Mouse (Mus musculus) intestine, embryonic 16.5 days (tissue): ENCODE measurements around the gene Gtf2h1. TPM values are rescaled to one million over a fixed set of nuclear protein-coding genes. Genes with fewer than 3 reads are reported as not detected.
"Not testable (repeated sequence)": the region's sequence is repeated elsewhere in the genome, so short reads cannot be mapped to it uniquely, and the experiment has no call there.

Experiments
- ATAC-seq: fragments of 200-750 bp; cut with Nextera tagmentation; 2 replicates; pipeline ENCODE4 v1.8.0; 2017; ENCODE audit warnings: moderate TSS enrichment, moderate library complexity
- H3K27ac ChIP-seq: fragments of 300-500 bp; sonication (generic); 2 replicates; pipeline ENCODE4 v1.5.1; 2014; ENCODE audit warnings: mild to moderate bottlenecking, low read length
- H3K27me3 ChIP-seq: fragments of 300-500 bp; sonication (generic); replicated peaks from 2 replicates; pipeline ENCODE4 v1.6.1; 2014; ENCODE audit warnings: low read length, control low read depth, mixed read lengths; ENCODE audit not compliant: control insufficient read depth, insufficient read depth
- H3K36me3 ChIP-seq: fragments of 300-500 bp; sonication (generic); 2 replicates; pipeline ENCODE4 v1.6.1; 2014; ENCODE audit warnings: low read length, control low read depth; ENCODE audit not compliant: control insufficient read depth, insufficient read depth
- H3K4me1 ChIP-seq: fragments of 300-500 bp; sonication (generic); 2 replicates; pipeline ENCODE4 v1.6.1; 2014; ENCODE audit warnings: low read length, control low read depth, mixed read lengths; ENCODE audit not compliant: control insufficient read depth, insufficient read depth
- H3K4me2 ChIP-seq: fragments of 300-500 bp; sonication (generic); 2 replicates; pipeline ENCODE4 v1.6.1; 2014; ENCODE audit warnings: low read depth, low read length, control low read depth
- H3K4me3 ChIP-seq: fragments of 300-500 bp; sonication (generic); 2 replicates; pipeline ENCODE4 v1.5.1; 2014; ENCODE audit warnings: mild to moderate bottlenecking, low read length
- H3K9ac ChIP-seq: fragments of 300-500 bp; sonication (generic); 2 replicates; pipeline ENCODE4 v1.6.1; 2014; ENCODE audit warnings: low read depth, low read length
- H3K9me3 ChIP-seq: fragments of 300-500 bp; sonication (generic); 2 replicates; pipeline ENCODE4 v1.6.1; 2016; ENCODE audit warnings: low read length, control low read depth; ENCODE audit not compliant: control insufficient read depth
- WGBS: fragments of 180-500 bp; shearing (Covaris S2); extraction: QIAGEN DNeasy Blood & Tissue Kit; methylation state at CpG from one replicate; pipeline ENCODE4 v1.1.7; 2014; 5-methylcytosine and 5-hydroxymethylcytosine counted together
- polyA plus RNA-seq: library from polyadenylated mRNA; unstranded; fragments of >200 nt; fragmentation: Nextera tagmentation; extraction: Ambion mirVana; gene quantifications from 2 replicates; pipeline ENCODE4 v1.2.1, GENCODE M21; 2015

Gtf2h1 gene
- polyA plus RNA-seq, 1 experiment from 2014 or later: 78.5 TPM

GRCm38 (mm10) chr7:46827046-46827802, 31.3 kb downstream of the Gtf2h1 start:
- H3K4me2 ChIP-seq: no peak overlapping the region
- H3K27ac ChIP-seq: peak overlapping the region; percentile 28; the same call in 1 of the 2 replicates
- no peaks in the 10 kb centered on the region for H3K9me3 ChIP-seq
- 0 out of 2 replicates have a peak, but pooled peaks have one; percentile 21 for ATAC-seq
- no peak overlapping the region for H3K4me3 ChIP-seq
- H3K9ac ChIP-seq: 0 out of 2 replicates have a peak overlapping the region, but pooled peaks have one; percentile 16
- H3K27me3 ChIP-seq: no peaks in the 10 kb centered on the region
- H3K36me3 ChIP-seq: peaks cover 3% of the 10 kb centered on the region; the same call in 1 of the 2 replicates
- H3K4me1 ChIP-seq: peaks cover 21% of the 10 kb centered on the region
- 54% methylated on average over 20 of the region's 20 CpGs for WGBS

DNA sequence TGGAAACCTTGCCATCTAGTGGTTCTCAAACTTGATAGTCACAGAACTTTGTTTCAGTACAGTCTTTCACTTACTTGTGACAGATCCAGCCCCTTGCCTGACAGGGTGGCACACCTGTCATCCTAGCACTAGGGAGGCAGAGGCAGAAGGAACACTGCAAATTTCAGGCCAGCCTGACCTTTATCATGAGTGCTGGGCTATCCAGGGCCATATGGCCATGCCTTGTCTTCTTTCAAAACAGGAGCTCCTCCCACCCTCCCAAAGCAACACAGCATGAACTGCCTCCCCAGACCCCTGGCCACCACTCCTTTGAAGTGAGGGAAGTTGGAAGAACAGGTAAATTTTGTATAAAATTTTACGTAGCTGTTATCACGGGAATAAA, 31.9 kb downstream of the Gtf2h1 start:
- Histone ChIP-seq H3K27ac (no peak overlapping the region), H3K27me3 (no peaks in the 10 kb centered on the region), H3K36me3 (peaks cover under 1% of the 10 kb centered on the region; the same call in 1 of the 2 replicates), H3K4me2 (no peak overlapping the region), H3K4me3 (no peak overlapping the region), H3K9me3 (no peaks in the 10 kb centered on the region), H3K4me1 (peaks cover 21% of the 10 kb centered on the region), H3K9ac (0 out of 2 replicates have a peak overlapping the region, but pooled peaks have one; percentile 16)
- WGBS: 82% methylated on average over 2 of the region's 2 CpGs
- ATAC-seq: no peak

DNA sequence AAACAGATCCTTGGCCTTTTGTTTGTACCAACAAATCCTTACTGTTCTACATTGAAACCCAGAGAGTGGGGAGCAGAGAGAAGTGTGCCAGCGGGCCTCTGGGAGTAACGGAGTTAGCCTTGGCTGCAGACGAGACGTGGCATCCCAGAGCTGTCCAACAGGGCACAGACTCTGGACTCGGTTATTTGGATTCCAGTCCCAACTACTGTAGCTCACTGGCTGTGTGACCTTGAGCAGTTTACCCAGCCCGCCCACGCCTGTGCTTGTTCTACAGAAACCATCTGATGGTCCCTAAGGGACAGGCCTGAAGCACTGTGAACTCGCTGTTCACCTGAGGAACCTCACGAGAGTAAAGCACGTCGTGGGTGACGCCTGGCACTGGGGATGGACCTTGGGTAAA, 34.0 kb downstream of the Gtf2h1 start:
- peak; percentile 7; the same call in 1 of the 2 replicates for ATAC-seq
- H3K9ac ChIP-seq: no peak overlapping the region
- no peaks in the 10 kb centered on the region for H3K27me3 ChIP-seq
- no peaks in the 10 kb centered on the region for H3K36me3 ChIP-seq
- H3K4me3 ChIP-seq: no peak overlapping the region
- 77% methylated on average over 12 of the region's 12 CpGs for WGBS
- no peak overlapping the region for H3K4me2 ChIP-seq
- peak overlapping the region; percentile 75 for H3K27ac ChIP-seq
- H3K9me3 ChIP-seq: no peaks in the 10 kb centered on the region
- peaks cover 31% of the 10 kb centered on the region for H3K4me1 ChIP-seq

DNA sequence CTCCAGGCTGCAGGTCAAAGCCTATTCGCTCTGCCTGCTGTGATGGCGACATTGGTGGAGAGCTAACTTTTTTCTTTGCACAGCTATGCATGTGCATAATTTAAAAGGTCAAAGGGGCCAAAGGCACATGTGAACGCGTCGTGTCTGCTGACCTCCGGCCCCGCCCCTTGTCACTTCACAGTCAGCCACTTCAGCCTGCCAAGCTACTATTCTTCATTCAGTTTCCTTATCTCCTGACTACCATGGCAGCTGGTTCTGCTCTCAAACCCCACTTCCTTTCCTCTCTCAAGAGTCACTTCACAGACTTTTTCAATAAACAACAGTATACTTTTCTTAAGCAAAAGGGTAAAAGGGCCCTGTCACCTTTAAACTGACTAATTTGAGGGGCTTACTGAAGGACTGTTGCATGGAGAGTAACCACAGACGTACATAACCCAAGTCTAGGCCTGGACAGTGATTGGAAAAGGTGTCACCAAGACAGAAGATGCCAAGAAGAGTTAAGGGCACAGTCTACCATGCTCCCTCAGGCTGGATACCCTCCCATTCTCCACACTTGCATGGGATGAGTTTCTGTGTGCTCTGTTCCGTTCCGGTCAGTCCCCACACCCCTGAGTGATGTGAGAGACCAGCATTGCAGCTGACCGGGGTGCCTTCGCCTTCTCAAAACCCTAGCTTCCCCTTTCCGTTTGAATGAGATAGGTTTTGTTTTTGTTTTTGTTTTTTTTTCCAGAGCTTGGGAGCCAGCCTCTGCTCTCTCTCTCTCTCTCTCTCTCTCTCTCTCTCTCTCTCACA, 35.1 kb downstream of the Gtf2h1 start:
- no peaks in the 10 kb centered on the region for H3K36me3 ChIP-seq
- peak overlapping the region; percentile 75 for H3K27ac ChIP-seq
- no peak overlapping the region for H3K4me3 ChIP-seq
- 59% methylated on average over 13 of the region's 13 CpGs for WGBS
- no peaks in the 10 kb centered on the region for H3K9me3 ChIP-seq
- H3K27me3 ChIP-seq: no peaks in the 10 kb centered on the region
- H3K4me1 ChIP-seq: peaks cover 38% of the 10 kb centered on the region
- ATAC-seq: peak; percentile 11; the same call in 1 of the 2 replicates
- no peak overlapping the region for H3K4me2 ChIP-seq
- no peak overlapping the region for H3K9ac ChIP-seq

DNA sequence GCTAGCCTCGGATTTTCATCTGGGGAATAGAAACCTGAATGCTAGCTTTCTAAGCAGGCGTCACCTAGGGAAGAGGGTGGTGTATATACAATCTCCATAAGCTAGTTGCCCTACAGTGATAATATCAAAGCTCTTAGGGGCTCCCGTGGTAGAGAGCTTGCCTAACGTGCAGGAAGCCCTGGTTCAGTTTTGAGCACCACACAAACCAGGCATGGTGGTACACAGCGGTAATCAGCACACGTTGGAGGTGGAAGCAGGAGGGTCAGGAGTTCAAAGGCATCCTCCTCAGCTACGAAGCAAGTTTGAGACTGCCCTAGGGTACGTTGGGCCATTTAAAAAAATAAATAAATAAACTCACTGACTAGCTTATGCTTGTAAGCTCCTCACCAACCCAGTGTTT, 35.8 kb downstream of the Gtf2h1 start:
- H3K27ac ChIP-seq: no peak overlapping the region
- no peak for ATAC-seq
- 80% methylated on average over 8 of the region's 8 CpGs for WGBS
- H3K36me3 ChIP-seq: no peaks in the 10 kb centered on the region
- no peaks in the 10 kb centered on the region for H3K9me3 ChIP-seq
- peaks cover 38% of the 10 kb centered on the region for H3K4me1 ChIP-seq
- H3K27me3 ChIP-seq: no peaks in the 10 kb centered on the region
- H3K9ac ChIP-seq: no peak overlapping the region
- H3K4me2 ChIP-seq: no peak overlapping the region
- H3K4me3 ChIP-seq: no peak overlapping the region

DNA sequence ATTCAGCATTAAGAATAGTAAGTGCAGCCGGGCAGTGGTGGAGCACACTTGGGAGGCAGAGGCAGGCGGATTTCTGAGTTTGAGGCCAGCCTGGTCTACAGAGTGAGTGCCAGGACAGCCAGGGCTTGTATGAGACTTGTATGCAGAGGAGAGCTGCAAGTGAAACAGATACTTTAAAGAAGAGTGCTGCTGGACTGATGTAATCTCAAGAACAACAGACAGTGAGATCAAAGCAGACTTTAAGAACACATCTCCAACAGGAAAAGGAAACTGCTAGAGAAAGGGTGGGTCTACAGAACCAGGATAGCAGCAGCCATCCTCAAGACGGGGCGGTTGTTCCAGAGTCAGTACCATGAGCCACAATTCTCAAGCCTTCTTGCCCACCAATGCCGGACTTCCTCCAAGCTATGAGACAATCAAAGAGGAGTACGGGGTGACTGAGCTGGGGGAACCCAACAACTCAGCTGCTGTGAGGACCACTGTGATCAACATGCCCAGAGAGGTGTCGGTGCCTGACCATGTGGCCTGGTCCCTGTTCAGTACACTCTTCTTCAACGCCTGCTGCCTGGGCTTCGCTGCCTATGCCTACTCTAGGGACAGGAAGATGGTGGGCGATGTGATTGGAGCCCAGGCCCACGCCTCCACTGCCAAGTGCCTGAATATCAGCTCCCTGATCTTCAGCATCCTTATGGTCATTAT, 36.4 kb downstream of the Gtf2h1 start:
- H3K4me1 ChIP-seq: peaks cover 35% of the 10 kb centered on the region
- ATAC-seq, H3K9ac ChIP-seq, H3K4me2 ChIP-seq, H3K27ac ChIP-seq, H3K4me3 ChIP-seq, H3K9me3 ChIP-seq, H3K36me3 ChIP-seq, H3K27me3 ChIP-seq: not testable (repeated sequence)
- 94% methylated on average over 11 of the region's 11 CpGs for WGBS

DNA sequence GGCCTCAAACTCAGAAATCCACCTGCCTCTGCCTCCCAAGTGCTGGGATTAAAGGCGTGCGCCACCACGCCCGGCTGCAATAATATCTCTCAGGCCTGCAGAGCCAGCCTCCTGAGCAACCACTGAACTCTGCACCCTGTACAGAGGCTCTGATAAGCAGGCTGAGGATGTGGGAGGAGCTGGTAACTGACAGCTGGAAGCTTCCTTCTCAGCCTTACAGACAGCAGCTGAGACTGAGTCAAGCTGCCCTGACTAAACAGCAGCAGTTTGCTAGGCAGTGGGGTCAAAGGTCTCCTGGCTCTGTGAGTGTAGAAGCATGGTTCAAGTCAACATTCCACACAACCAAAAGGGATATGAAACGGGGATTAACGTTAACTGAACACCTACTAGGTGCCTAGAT, 37.4 kb downstream of the Gtf2h1 start:
- H3K27ac ChIP-seq: peak overlapping the region; percentile 75
- 43% methylated on average over 6 of the region's 6 CpGs for WGBS

DNA sequence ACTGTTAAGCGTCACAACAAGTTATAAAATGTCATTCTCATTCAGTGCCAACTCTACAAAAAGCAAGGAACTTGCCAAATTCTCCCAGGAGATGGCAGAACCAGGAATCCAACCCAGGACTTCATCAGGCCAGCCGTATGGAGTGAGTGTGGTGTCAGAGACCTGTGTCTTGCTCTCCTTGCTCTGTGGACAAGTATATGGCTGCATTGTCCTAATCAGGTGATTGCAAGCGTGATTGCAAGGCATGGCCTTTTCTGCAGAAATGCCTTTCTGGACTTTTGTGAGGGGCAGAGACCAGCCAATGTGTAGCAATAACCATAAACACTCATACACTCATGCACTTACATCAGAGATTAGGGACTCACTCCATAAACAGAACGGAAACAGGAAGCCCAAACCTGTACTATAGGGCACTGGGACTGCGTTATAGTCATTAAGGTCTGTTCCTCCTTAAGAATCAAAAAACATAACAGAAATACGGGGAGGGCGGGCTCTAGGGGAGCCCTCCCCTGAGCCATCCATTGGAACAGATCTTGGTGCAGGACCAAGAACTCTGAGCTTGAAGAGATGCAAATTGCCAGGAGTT, 37.9 kb downstream of the Gtf2h1 start:
- peak overlapping the region; percentile 75 for H3K27ac ChIP-seq
- peak; percentile 70 for ATAC-seq

More for the DNA sequence above, 37.4 kb downstream of the Gtf2h1 start:
- H3K9me3 ChIP-seq: no peaks in the 10 kb centered on the region
- no peak overlapping the region for H3K9ac ChIP-seq
- ATAC-seq: peak; percentile 95
- H3K27me3 ChIP-seq: no peaks in the 10 kb centered on the region
- no peaks in the 10 kb centered on the region for H3K36me3 ChIP-seq
- no peak overlapping the region for H3K4me2 ChIP-seq
- H3K4me3 ChIP-seq: no peak overlapping the region
- peaks cover 34% of the 10 kb centered on the region for H3K4me1 ChIP-seq

More for the DNA sequence above, 37.9 kb downstream of the Gtf2h1 start:
- 67% methylated on average over 7 of the region's 7 CpGs for WGBS
- Histone ChIP-seq H3K36me3 (no peaks in the 10 kb centered on the region), H3K9me3 (no peaks in the 10 kb centered on the region), H3K27me3 (no peaks in the 10 kb centered on the region), H3K4me2 (no peak overlapping the region), H3K4me3 (no peak overlapping the region), H3K9ac (no peak overlapping the region), H3K4me1 (peaks cover 39% of the 10 kb centered on the region)
